Mouse (Mus musculus) embryonic facial prominence, embryonic 14.5 days (tissue): ENCODE data around the gene Trim15. TPM values are rescaled to one million over a fixed set of nuclear protein-coding genes. Genes with fewer than 3 reads are reported as not detected.
A peak's percentile ranks its signal among the peaks of the same experiment; 100 is the strongest.

Experiments
- ATAC-seq: fragments of 200-750 bp; cut with Nextera tagmentation; 2 replicates; pipeline ENCODE4 v1.8.0; 2017; ENCODE audit warnings: low read depth, moderate number of reproducible peaks, moderate TSS enrichment
- DNase-seq: peaks from one replicate; pipeline ENCODE4 v3.0.0-alpha.2; 2015; ENCODE audit warnings: low spot score
- H3K27ac ChIP-seq: fragments of 300-500 bp; sonication (generic); replicated peaks from 2 replicates; pipeline ENCODE4 v1.5.1; 2014; ENCODE audit warnings: low read depth, mild to moderate bottlenecking, low read length, moderate library complexity
- H3K27me3 ChIP-seq: fragments of 300-500 bp; sonication (generic); replicated peaks from 2 replicates; pipeline ENCODE4 v1.6.1; 2014; ENCODE audit warnings: low read length; ENCODE audit not compliant: control insufficient read depth, insufficient read depth
- H3K36me3 ChIP-seq: fragments of 300-500 bp; sonication (generic); 2 replicates; pipeline ENCODE4 v1.6.1; 2014; ENCODE audit warnings: low read length, mixed read lengths; ENCODE audit not compliant: control insufficient read depth, insufficient read depth
- H3K4me1 ChIP-seq: fragments of 300-500 bp; sonication (generic); 2 replicates; pipeline ENCODE4 v1.6.1; 2014; ENCODE audit warnings: antibody characterized with exemption, low read length; ENCODE audit not compliant: control insufficient read depth, insufficient read depth
- H3K4me2 ChIP-seq: fragments of 300-500 bp; sonication (generic); 2 replicates; pipeline ENCODE4 v1.6.1; 2014; ENCODE audit warnings: low read depth, mild to moderate bottlenecking, low read length, moderate library complexity, mixed read lengths
- H3K4me3 ChIP-seq: fragments of 300-500 bp; sonication (generic); 2 replicates; pipeline ENCODE4 v1.5.1; 2014; ENCODE audit warnings: low read depth, mild to moderate bottlenecking, low read length
- H3K9ac ChIP-seq: fragments of 300-500 bp; sonication (generic); 2 replicates; pipeline ENCODE4 v1.6.1; 2014; ENCODE audit warnings: low read depth, mild to moderate bottlenecking, low read length, moderate library complexity, mixed read lengths
- H3K9me3 ChIP-seq: fragments of 300-500 bp; sonication (generic); 2 replicates; pipeline ENCODE4 v1.6.1; 2016; ENCODE audit warnings: low read length; ENCODE audit not compliant: control insufficient read depth
- WGBS: fragments of 180-500 bp; shearing (Covaris S2); extraction: QIAGEN DNeasy Blood & Tissue Kit; methylation state at CpG from one replicate; pipeline ENCODE4 v1.1.7; 2014; 5-methylcytosine and 5-hydroxymethylcytosine counted together
- polyA plus RNA-seq: library from polyadenylated mRNA; unstranded; fragments of >200 nt; fragmentation: Nextera tagmentation; extraction: Ambion mirVana; gene quantifications from 2 replicates; pipeline ENCODE4 v1.2.1, GENCODE M21; 2014

The Trim15 gene
- polyA plus RNA-seq, 1 experiment from 2014 or later: 0.15 TPM

DNA sequence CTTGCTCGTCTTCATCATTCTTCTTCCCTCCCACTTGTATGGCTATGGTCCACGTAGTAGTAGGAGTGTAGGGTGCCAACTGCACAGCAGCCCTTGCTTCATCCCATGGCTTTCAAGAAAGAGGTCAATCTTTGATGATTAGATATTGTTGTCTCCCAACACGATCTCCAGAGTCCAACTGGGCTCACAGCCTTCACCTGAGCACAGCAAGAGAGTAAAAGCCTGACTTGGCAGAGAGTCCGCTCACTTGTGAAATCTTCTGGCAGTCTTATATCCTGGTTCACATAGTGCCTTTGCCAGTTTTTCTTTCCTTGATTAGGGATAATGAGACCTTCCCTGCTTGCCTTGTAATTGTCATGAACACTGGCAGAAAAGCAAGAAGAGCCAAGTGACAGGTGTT lies 10.8 kb downstream of the Trim15 start:
- ATAC-seq (no peak), DNase-seq (no peak)

DNA sequence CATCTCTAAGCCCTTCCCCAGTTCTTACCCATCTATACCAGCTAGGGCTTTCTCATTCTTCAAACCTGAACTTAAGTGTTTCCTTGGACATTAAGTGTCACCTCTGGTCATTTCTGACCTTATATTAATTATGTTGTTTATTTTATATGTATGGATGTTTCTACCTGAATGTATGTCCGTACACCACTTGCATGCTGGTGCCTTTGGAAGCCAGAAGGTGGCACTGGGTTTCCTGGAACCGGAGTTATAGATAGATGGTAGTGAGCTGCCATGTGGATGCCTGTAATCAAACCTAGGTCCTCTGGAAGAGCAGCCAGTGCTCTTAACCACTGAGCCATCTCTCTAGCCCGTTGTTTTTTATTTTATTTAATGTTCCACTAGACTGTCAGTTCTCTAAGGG lies 11.5 kb downstream of the Trim15 start:
- Histone ChIP-seq H3K4me2 (no peak overlapping the region), H3K36me3 (peaks cover 88% of the 10 kb centered on the region), H3K9me3 (no peaks in the 10 kb centered on the region), H3K4me1 (no peaks in the 10 kb centered on the region), H3K27me3 (no peaks in the 10 kb centered on the region), H3K9ac (no peak overlapping the region), H3K27ac (no peak overlapping the region), H3K4me3 (no peak overlapping the region)
- WGBS: 92% methylated on average over 3 of the region's 3 CpGs
- DNase-seq (no peak), ATAC-seq (no peak)

More for the DNA sequence above, 10.8 kb downstream of the Trim15 start:
- WGBS: 97% methylated on average over 4 of the region's 4 CpGs
- Histone ChIP-seq H3K4me1 (no peaks in the 10 kb centered on the region), H3K36me3 (peaks cover 81% of the 10 kb centered on the region), H3K27ac (no peak overlapping the region), H3K4me3 (no peak overlapping the region), H3K9ac (no peak overlapping the region), H3K27me3 (no peaks in the 10 kb centered on the region), H3K9me3 (no peaks in the 10 kb centered on the region), H3K4me2 (no peak overlapping the region)

DNA sequence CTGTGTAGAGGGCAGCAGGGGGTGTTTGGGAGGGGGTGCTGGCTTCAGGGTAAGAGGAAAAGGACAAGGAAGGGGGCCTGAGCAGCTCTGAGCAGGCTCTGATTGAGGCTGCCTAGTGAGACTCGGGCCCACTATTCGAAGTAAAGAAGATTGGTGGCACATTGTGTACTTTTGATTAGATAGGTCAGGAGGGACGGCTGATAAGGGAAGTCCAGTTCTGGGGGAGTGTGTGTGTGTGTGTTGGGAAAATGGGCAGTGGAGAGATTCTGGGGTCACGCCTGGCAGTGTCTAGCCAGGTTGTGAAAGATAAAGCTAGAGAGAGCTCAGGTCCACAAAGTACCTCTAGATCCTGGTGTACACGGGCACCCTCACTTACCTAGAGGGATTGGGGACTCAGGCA lies 15.4 kb downstream of the Trim15 start:
- H3K27me3 ChIP-seq: no peaks in the 10 kb centered on the region
- H3K4me1 ChIP-seq: no peaks in the 10 kb centered on the region
- DNase-seq (no peak), ATAC-seq (no peak)
- H3K36me3 ChIP-seq: peaks cover 58% of the 10 kb centered on the region
- H3K4me3 ChIP-seq: no peak overlapping the region
- H3K27ac ChIP-seq: no peak overlapping the region
- 83% methylated on average over 5 of the region's 5 CpGs for WGBS
- H3K9me3 ChIP-seq: no peaks in the 10 kb centered on the region
- H3K4me2 ChIP-seq: no peak overlapping the region
- no peak overlapping the region for H3K9ac ChIP-seq

DNA sequence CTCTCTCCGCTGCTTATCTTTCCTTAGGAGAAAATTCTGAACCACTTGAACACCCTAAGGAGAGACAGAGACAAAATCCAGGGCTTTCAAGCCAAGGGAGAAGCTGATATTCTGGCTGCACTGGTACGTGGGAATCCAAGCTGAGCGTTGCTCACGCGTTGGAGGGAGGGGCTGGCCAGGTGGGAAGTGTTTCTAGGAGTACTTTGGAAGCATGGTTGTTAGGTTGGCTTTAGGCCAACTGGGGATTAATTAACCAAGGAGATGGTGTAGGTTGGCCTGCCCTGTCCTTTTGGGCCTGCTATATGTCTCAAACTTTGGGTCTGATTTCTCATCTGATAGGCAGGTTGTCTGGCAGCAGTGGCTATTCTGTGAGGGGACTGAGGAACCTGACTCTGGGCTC lies 15.8 kb downstream of the Trim15 start:
- 78% methylated on average over 5 of the region's 5 CpGs for WGBS
- DNase-seq (peak; percentile 33), ATAC-seq (no peak)
- Histone ChIP-seq H3K4me1 (no peaks in the 10 kb centered on the region), H3K36me3 (peaks cover 55% of the 10 kb centered on the region), H3K9me3 (no peaks in the 10 kb centered on the region), H3K4me2 (no peak overlapping the region), H3K27ac (no peak overlapping the region), H3K9ac (no peak overlapping the region), H3K27me3 (no peaks in the 10 kb centered on the region), H3K4me3 (no peak overlapping the region)

DNA sequence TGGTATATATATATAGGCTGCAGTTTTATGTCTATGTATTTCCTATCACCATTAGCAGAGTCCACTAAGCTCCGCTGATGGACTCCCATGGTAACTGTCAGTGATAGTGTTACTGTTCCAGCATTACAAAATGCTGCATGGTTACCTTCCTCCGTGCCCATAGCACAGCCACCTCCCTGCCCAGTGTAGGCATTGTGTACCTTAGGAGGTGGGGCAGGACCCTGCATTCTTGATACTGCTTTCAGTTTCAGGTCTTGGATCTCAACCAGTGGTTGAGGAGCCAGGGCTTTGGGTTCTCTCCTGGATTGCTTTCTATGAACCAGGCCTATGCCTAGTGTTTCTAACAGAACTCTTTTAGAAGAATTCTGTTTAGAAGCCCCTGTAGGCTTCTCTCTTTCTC lies 17.0 kb downstream of the Trim15 start:
- no peak overlapping the region for H3K27ac ChIP-seq
- H3K4me3 ChIP-seq: no peak overlapping the region
- no peak overlapping the region for H3K9ac ChIP-seq
- H3K27me3 ChIP-seq: no peaks in the 10 kb centered on the region
- H3K36me3 ChIP-seq: peaks cover 42% of the 10 kb centered on the region
- H3K4me1 ChIP-seq: no peaks in the 10 kb centered on the region
- ATAC-seq (no peak), DNase-seq (no peak)
- H3K9me3 ChIP-seq: no peaks in the 10 kb centered on the region
- 90% methylated on average over 2 of the region's 2 CpGs for WGBS
- H3K4me2 ChIP-seq: no peak overlapping the region

DNA sequence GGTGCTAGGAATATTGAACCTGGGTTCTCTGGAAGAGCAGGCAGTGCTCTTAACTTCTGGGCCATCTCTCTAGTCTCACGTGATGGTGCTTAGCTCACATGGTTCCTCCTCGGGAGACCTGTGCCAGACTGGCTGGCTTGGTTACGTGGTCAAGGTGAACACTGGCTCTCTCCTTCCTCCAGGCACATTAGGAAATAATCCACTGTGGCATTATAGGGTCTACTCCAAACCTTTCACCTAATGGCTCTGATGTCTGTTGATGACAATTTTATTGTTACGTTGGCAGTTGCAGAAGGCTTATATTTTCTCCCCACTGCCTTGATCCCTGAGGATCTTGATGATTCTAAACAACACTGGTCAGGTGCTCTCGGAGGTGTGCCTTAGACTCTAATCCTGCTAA lies 18.1 kb downstream of the Trim15 start:
- H3K9me3 ChIP-seq: no peaks in the 10 kb centered on the region
- no peak overlapping the region for H3K27ac ChIP-seq
- no peaks in the 10 kb centered on the region for H3K27me3 ChIP-seq
- no peak overlapping the region for H3K4me3 ChIP-seq
- no peak; the same call in 1 of the 2 replicates for ATAC-seq
- 76% methylated on average over 5 of the region's 5 CpGs for WGBS
- no peak overlapping the region for H3K9ac ChIP-seq
- peaks cover 32% of the 10 kb centered on the region for H3K36me3 ChIP-seq
- DNase-seq: no peak
- H3K4me2 ChIP-seq: no peak overlapping the region
- no peaks in the 10 kb centered on the region for H3K4me1 ChIP-seq

DNA sequence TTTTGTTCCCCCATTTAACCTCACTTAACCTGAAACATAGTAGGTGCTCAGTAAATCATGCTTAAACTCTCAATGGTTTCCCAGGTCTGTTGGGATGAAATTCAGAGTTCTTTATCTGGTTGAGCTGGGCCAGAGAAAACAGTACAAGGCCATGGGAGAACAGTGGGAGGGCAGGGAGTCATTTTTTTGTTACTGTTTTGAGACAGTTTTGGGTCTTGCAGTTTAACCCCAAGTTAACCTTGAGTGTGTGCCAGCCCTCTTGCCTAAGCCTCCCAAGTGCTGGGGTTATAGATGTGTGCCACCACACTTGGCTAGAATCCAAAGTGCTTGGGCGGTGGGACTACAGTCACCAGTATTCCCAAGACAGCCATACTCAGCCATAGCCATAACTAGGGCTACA lies 22.3 kb downstream of the Trim15 start:
- Histone ChIP-seq H3K4me2 (no peak overlapping the region), H3K4me1 (no peaks in the 10 kb centered on the region), H3K9ac (no peak overlapping the region), H3K27ac (no peak overlapping the region), H3K27me3 (no peaks in the 10 kb centered on the region), H3K9me3 (no peaks in the 10 kb centered on the region), H3K4me3 (no peak overlapping the region), H3K36me3 (no peaks in the 10 kb centered on the region)
- DNase-seq (no peak), ATAC-seq (no peak)
- 64% methylated on average over 1 of the region's 1 CpGs for WGBS

DNA sequence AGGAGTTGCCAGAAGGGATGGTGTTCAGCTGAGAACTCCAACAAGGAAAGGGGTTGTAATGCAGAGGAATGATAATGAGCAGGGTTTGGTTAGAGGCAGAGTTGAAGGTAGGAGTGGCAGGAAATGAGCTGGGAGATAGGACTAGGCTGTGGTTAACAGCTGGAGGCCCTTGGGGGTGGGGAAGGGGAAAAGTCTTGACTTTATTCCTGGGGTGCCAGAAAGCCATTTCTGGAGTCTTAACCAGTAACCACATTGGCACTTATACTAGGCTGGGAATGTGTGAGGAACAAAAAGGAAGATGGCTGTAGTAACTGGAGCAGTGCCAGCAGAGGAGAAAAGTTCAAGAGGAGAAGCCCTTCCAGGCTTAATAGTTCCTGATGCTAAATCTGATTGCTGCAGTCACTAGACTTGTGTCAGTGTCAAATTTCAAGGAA lies 22.7 kb downstream of the Trim15 start:
- Histone ChIP-seq H3K4me1 (no peaks in the 10 kb centered on the region), H3K27ac (no peak overlapping the region), H3K4me2 (no peak overlapping the region), H3K9ac (no peak overlapping the region), H3K27me3 (no peaks in the 10 kb centered on the region), H3K36me3 (no peaks in the 10 kb centered on the region), H3K4me3 (no peak overlapping the region), H3K9me3 (no peaks in the 10 kb centered on the region)
- DNase-seq: peak; percentile 4
- no peak for ATAC-seq

DNA sequence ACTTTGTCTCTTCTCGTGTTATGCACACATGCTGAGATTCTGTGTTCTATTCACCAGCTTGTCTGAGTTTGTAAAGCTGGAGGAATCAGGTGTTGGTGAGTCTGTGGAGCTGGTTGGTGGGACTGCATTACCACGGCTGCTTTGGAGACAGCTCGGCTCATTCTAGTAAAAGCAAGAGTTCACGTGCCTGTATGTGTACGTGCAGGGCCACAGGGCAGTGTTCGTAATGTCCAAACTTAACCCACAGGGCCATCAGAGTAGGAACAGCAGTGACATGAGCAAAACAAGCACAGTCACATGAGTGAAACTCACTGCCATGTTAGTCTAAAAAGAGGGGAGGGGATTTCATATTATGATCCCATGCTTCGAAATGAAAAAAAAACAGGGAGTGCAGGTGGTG lies 23.3 kb downstream of the Trim15 start:
- DNase-seq: no peak
- Histone ChIP-seq H3K27me3 (no peaks in the 10 kb centered on the region), H3K9ac (no peak overlapping the region), H3K4me3 (no peak overlapping the region), H3K4me1 (no peaks in the 10 kb centered on the region), H3K9me3 (no peaks in the 10 kb centered on the region), H3K36me3 (no peaks in the 10 kb centered on the region), H3K4me2 (no peak overlapping the region), H3K27ac (no peak overlapping the region)
- 85% methylated on average over 7 of the region's 7 CpGs for WGBS
- no peak for ATAC-seq
